Mouse (Mus musculus) liver, adult 2 months (tissue): ENCODE data around the gene Steap4. TPM values are rescaled to one million over a fixed set of nuclear protein-coding genes. Genes with fewer than 3 reads are reported as not detected.
A peak's percentile ranks its signal among the peaks of the same experiment; 100 is the strongest.

ENCODE experiments used
- DNase-seq: peaks from one replicate; pipeline ENCODE4 v3.0.0-alpha.2; 2011; ENCODE audit warnings: low read depth, low spot score; ENCODE audit errors: extremely low read depth
- H3K27ac ChIP-seq: fragments of 200-500 bp; replicated peaks from 2 replicates; pipeline ENCODE4 v1.5.1; 2012; ENCODE audit warnings: low read depth, mild to moderate bottlenecking, control low read depth, inconsistent platforms, low read length; ENCODE audit not compliant: insufficient read depth
- H3K27me3 ChIP-seq: fragments of 200-500 bp; 2 replicates; pipeline ENCODE4 v1.6.1; 2012; ENCODE audit warnings: mild to moderate bottlenecking, moderate library complexity, low read length, inconsistent platforms; ENCODE audit not compliant: control insufficient read depth, insufficient read depth
- H3K36me3 ChIP-seq: fragments of 200-500 bp; 2 replicates; pipeline ENCODE4 v1.6.1; 2012; ENCODE audit warnings: low read length, inconsistent platforms; ENCODE audit not compliant: control insufficient read depth, insufficient read depth
- H3K4me1 ChIP-seq: fragments of 200-500 bp; 2 replicates; pipeline ENCODE4 v1.6.1; 2011; ENCODE audit warnings: low read length; ENCODE audit not compliant: control insufficient read depth, insufficient read depth
- H3K4me3 ChIP-seq: fragments of 200-500 bp; 2 replicates; pipeline ENCODE4 v1.5.1; 2011; ENCODE audit warnings: low read depth, mild to moderate bottlenecking, control low read depth, low read length, moderate library complexity; ENCODE audit not compliant: insufficient read depth
- H3K79me2 ChIP-seq: fragments of 200-500 bp; 2 replicates; pipeline ENCODE4 v1.6.1; 2012; ENCODE audit warnings: inconsistent platforms, mild to moderate bottlenecking, low read length, moderate library complexity; ENCODE audit not compliant: control insufficient read depth, insufficient read depth
- H3K9ac ChIP-seq: fragments of 200-500 bp; 2 replicates; pipeline ENCODE4 v1.6.1; 2012; ENCODE audit warnings: low read depth, mild to moderate bottlenecking, control low read depth, inconsistent platforms, low read length
- CTCF ChIP-seq: fragments of 200-500 bp; IDR thresholded peaks from 2 replicates; pipeline ENCODE4 v1.5.1; 2011; ENCODE audit warnings: low read depth, low read length, control low read depth
- POLR2A ChIP-seq: fragments of 200-500 bp; IDR thresholded peaks from 2 replicates; pipeline ENCODE4 v1.6.1; 2011; ENCODE audit warnings: low read length, control low read depth; ENCODE audit not compliant: insufficient read depth; ENCODE audit errors: extremely low read depth
- WGBS: fragments of 180-500 bp; shearing (Covaris S2); methylation state at CpG from one replicate; pipeline ENCODE4 v1.1.7; 2018; 5-methylcytosine and 5-hydroxymethylcytosine counted together
- polyA plus RNA-seq: library from polyadenylated mRNA; depleted of rRNA; stranded (reverse); fragments of >200 nt; gene quantifications from 2 replicates; pipeline ENCODE4 v1.2.3, GENCODE M21; 2012; rRNA removed
- total RNA-seq: library from RNA; depleted of rRNA; stranded (reverse); fragments of >200 nt; gene quantifications from 2 replicates; pipeline ENCODE4 v1.2.3, GENCODE M21; 2014; rRNA removed

Steap4 gene
- 76.6 and 90.1 TPM in 2 replicates for total RNA-seq
- polyA plus RNA-seq, result 38.3 and 40.9 TPM in 2 replicates

- 2% methylated on average over 20 of the region's 20 CpGs for WGBS
- Histone ChIP-seq H3K36me3 (no peaks in the 10 kb centered on the region), H3K27me3 (no peaks in the 10 kb centered on the region), H3K4me1 (peaks cover 28% of the 10 kb centered on the region), H3K79me2 (peaks cover 10% of the 10 kb centered on the region; the same call in 1 of the 2 replicates), H3K9ac (peak within 1 kb of the TSS; percentile 80), H3K27ac (peak within 1 kb of the TSS; percentile 91), H3K4me3 (peak within 1 kb of the TSS; percentile 74)
- TF ChIP-seq CTCF (no peak), POLR2A (peak; percentile 90)
- peak; percentile 90 for DNase-seq
Measured at GRCm38 (mm10) chr5:7960176-7960575, at the start of gene Steap4. TSS of gene Steap4 (plus strand) at chr5:7960457.

GRCm38 (mm10) chr5:7911975-7912374, 48.3 kb upstream of the Steap4 start:
- DNase-seq, result no peak
- Histone ChIP-seq H3K4me3 (no peak overlapping the region), H3K36me3 (no peaks in the 10 kb centered on the region), H3K79me2 (no peaks in the 10 kb centered on the region), H3K27me3 (no peaks in the 10 kb centered on the region), H3K4me1 (peaks cover 2% of the 10 kb centered on the region; the same call in 1 of the 2 replicates), H3K27ac (no peak overlapping the region), H3K9ac (no peak overlapping the region)
- 79% methylated on average over 3 of the region's 3 CpGs for WGBS
- TF ChIP-seq POLR2A (no peak), CTCF (peak; percentile 32; the same call in 1 of the 2 replicates)

GRCm38 (mm10) chr5:7917501-7918295, 42.6 kb upstream of the Steap4 start:
- Histone ChIP-seq H3K4me1 (no peaks in the 10 kb centered on the region), H3K79me2 (no peaks in the 10 kb centered on the region), H3K27me3 (no peaks in the 10 kb centered on the region), H3K27ac (no peak overlapping the region), H3K36me3 (no peaks in the 10 kb centered on the region), H3K4me3 (no peak overlapping the region), H3K9ac (no peak overlapping the region)
- DNase-seq, result no peak
- TF ChIP-seq CTCF (no peak), POLR2A (no peak)
- 85% methylated on average over 11 of the region's 11 CpGs for WGBS

GRCm38 (mm10) chr5:7918296-7918579, 42.0 kb upstream of the Steap4 start:
- Histone ChIP-seq H3K79me2 (no peaks in the 10 kb centered on the region), H3K4me1 (no peaks in the 10 kb centered on the region), H3K9ac (no peak overlapping the region), H3K36me3 (no peaks in the 10 kb centered on the region), H3K4me3 (no peak overlapping the region), H3K27ac (no peak overlapping the region), H3K27me3 (no peaks in the 10 kb centered on the region)
- TF ChIP-seq CTCF (no peak), POLR2A (no peak)
- no peak for DNase-seq
- WGBS, result 92% methylated on average over 5 of the region's 5 CpGs

- no peaks in the 10 kb centered on the region for H3K27me3 ChIP-seq
- no peak overlapping the region for H3K9ac ChIP-seq
- H3K79me2 ChIP-seq, result no peaks in the 10 kb centered on the region
- H3K36me3 ChIP-seq, result no peaks in the 10 kb centered on the region
- no peak overlapping the region for H3K4me3 ChIP-seq
- 77% methylated on average over 2 of the region's 2 CpGs for WGBS
- H3K27ac ChIP-seq, result no peak overlapping the region
- TF ChIP-seq POLR2A, result no peak
- DNase-seq, result no peak
- no peaks in the 10 kb centered on the region for H3K4me1 ChIP-seq
Measured at GRCm38 (mm10) chr5:7919681-7920080, 40.6 kb upstream of the Steap4 start.

- no peak for DNase-seq
- Histone ChIP-seq H3K79me2 (no peaks in the 10 kb centered on the region), H3K4me3 (no peak overlapping the region), H3K27ac (no peak overlapping the region), H3K36me3 (no peaks in the 10 kb centered on the region), H3K9ac (no peak overlapping the region), H3K27me3 (no peaks in the 10 kb centered on the region), H3K4me1 (no peaks in the 10 kb centered on the region)
- 33% methylated on average over 1 of the region's 1 CpGs for WGBS
- TF ChIP-seq POLR2A, result no peak
- TF ChIP-seq CTCF, result no peak
Measured at GRCm38 (mm10) chr5:7922751-7923150, 37.5 kb upstream of the Steap4 start.
